Mouse (Mus musculus) limb, embryonic 15.5 days (tissue): ENCODE results near the gene Gpx3. TPM values are rescaled to one million over a fixed set of nuclear protein-coding genes. Genes with fewer than 3 reads are reported as not detected.

Source experiments
- ATAC-seq: fragments of 200-750 bp; cut with Nextera tagmentation; 2 replicates; pipeline ENCODE4 v1.8.0; 2017; ENCODE audit warnings: low read depth, moderate TSS enrichment; ENCODE audit not compliant: insufficient number of reproducible peaks, low FRiP score, low TSS enrichment
- H3K27ac ChIP-seq: fragments of 300-500 bp; sonication (generic); 2 replicates; pipeline ENCODE4 v1.5.1; 2015; ENCODE audit warnings: moderate library complexity, mild to moderate bottlenecking, inconsistent platforms
- H3K27me3 ChIP-seq: fragments of 300-500 bp; sonication (generic); 2 replicates; pipeline ENCODE4 v1.6.1; 2015; ENCODE audit warnings: inconsistent platforms
- H3K36me3 ChIP-seq: fragments of 300-500 bp; sonication (generic); 2 replicates; pipeline ENCODE4 v1.6.1; 2015; ENCODE audit warnings: inconsistent platforms
- H3K4me1 ChIP-seq: fragments of 300-500 bp; sonication (generic); 2 replicates; pipeline ENCODE4 v1.6.1; 2015; ENCODE audit warnings: inconsistent platforms
- H3K4me2 ChIP-seq: fragments of 300-500 bp; sonication (generic); 2 replicates; pipeline ENCODE4 v1.6.1; 2015; ENCODE audit warnings: mild to moderate bottlenecking, inconsistent platforms
- H3K4me3 ChIP-seq: fragments of 300-500 bp; sonication (generic); 2 replicates; pipeline ENCODE4 v1.5.1; 2015; ENCODE audit warnings: mild to moderate bottlenecking, inconsistent platforms
- H3K9ac ChIP-seq: fragments of 300-500 bp; sonication (generic); 2 replicates; pipeline ENCODE4 v1.6.1; 2015; ENCODE audit warnings: inconsistent platforms
- H3K9me3 ChIP-seq: fragments of 300-500 bp; sonication (generic); 2 replicates; pipeline ENCODE4 v1.6.1; 2016; ENCODE audit warnings: inconsistent platforms
- WGBS: fragments of 180-500 bp; shearing (Covaris S2); methylation state at CpG from one replicate; pipeline ENCODE4 v1.1.7; 2015; 5-methylcytosine and 5-hydroxymethylcytosine counted together
- polyA plus RNA-seq: library from polyadenylated mRNA; unstranded; fragments of >200 nt; fragmentation: Nextera tagmentation; extraction: Ambion mirVana; gene quantifications from 2 replicates; pipeline ENCODE4 v1.2.1, GENCODE M21; 2015

The Gpx3 gene
- polyA plus RNA-seq, 1 experiment from 2014 or later: 379 TPM

- Histone ChIP-seq H3K9ac (no peak overlapping the region), H3K4me3 (no peak overlapping the region), H3K9me3 (no peaks in the 10 kb centered on the region), H3K4me2 (no peak overlapping the region), H3K27me3 (no peaks in the 10 kb centered on the region), H3K36me3 (peaks cover 95% of the 10 kb centered on the region), H3K27ac (no peak overlapping the region), H3K4me1 (no peaks in the 10 kb centered on the region)
- 76% methylated on average over 11 of the region's 11 CpGs for WGBS
- ATAC-seq: no peak
These were observed 18.1 kb downstream of the Gpx3 start for GRCm38 (mm10) chr11:54920127-54920972.

DNA sequence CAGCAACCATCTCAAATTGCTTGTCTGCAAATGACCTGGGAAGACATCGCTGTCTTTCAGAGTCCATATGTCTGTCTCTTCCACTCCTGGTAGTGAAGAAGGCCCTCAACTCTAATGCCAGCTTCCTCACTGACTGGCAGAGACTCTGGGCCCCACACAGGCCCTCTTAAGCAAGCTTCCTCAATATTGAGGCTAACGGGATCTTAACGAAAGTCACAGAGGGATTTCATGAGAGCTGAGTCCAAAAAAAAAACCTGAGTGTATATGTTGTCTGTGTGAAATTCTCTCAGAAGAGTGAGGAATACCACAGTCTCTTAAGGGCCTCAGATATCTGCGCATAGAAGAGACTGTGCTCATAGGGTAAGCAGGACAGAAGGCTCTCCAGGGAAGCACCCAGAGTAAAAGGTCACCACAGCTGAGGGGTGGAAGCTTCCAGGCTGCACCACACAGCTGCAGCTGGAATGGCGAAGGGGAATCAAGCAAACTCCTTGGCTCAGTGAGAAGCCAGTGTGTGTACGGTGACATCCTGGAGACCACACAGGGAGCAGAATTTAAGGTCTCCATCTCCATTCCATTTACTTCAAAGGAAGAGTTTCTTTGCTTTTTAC lies 18.8 kb downstream of the Gpx3 start:
- peaks cover 95% of the 10 kb centered on the region for H3K36me3 ChIP-seq
- no peak for ATAC-seq
- H3K27me3 ChIP-seq: no peaks in the 10 kb centered on the region
- no peak overlapping the region; the same call in 1 of the 2 replicates for H3K27ac ChIP-seq
- no peak overlapping the region for H3K9ac ChIP-seq
- 76% methylated on average over 6 of the region's 6 CpGs for WGBS
- no peak overlapping the region for H3K4me3 ChIP-seq
- no peaks in the 10 kb centered on the region for H3K9me3 ChIP-seq
- H3K4me2 ChIP-seq: no peak overlapping the region
- no peaks in the 10 kb centered on the region for H3K4me1 ChIP-seq

DNA sequence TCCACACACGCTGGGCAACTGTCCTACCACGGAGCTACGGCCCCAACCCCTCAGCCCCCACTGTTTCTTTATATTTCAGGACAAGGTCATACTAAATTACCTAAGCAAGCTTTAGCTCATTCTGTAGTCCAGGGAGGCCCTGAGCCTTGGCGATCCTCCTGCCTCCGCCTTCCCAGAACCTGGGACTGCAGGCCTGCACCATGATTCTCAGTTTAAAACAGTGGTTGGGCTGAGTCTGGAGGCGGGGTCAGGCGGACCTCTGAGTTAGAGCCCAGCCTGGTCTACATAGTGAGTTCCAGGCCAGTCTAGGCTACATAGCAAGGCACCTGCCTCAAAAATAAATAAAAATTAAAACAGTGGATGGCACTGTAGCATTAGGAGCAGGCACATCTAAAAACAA lies 19.5 kb downstream of the Gpx3 start:
- H3K27ac ChIP-seq: 0 out of 2 replicates have a peak overlapping the region, but pooled peaks have one; percentile 44
- no peak overlapping the region for H3K9ac ChIP-seq
- H3K9me3 ChIP-seq: no peaks in the 10 kb centered on the region
- H3K4me2 ChIP-seq: no peak overlapping the region
- no peak overlapping the region for H3K4me3 ChIP-seq
- peaks cover 95% of the 10 kb centered on the region for H3K36me3 ChIP-seq
- WGBS: 45% methylated on average over 7 of the region's 7 CpGs
- no peak for ATAC-seq
- H3K27me3 ChIP-seq: no peaks in the 10 kb centered on the region
- no peaks in the 10 kb centered on the region for H3K4me1 ChIP-seq

DNA sequence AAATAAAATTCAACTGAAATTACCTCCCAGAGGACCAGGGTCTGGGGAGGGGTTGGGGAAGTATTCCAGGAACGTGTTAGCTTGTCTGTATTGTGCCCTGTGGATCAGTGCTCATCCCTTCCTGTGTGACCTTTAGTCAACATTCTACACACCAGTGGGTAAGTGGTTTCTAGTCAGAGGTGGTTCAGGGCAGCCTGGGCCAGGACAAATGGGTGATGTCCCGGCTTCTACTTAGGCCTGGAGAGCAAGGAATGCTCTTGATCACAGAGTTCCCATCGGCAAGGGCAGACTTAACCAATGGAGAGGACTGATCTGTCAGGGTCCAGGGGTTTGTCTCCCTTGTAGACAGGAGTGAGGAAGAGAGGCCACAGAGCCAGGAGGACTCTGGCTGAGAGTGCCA lies 20.2 kb downstream of the Gpx3 start:
- H3K9ac ChIP-seq: no peak overlapping the region
- H3K9me3 ChIP-seq: no peaks in the 10 kb centered on the region
- no peaks in the 10 kb centered on the region for H3K4me1 ChIP-seq
- no peak for ATAC-seq
- no peak overlapping the region for H3K4me3 ChIP-seq
- H3K27me3 ChIP-seq: no peaks in the 10 kb centered on the region
- 90% methylated on average over 3 of the region's 3 CpGs for WGBS
- no peak overlapping the region for H3K4me2 ChIP-seq
- no peak overlapping the region for H3K27ac ChIP-seq
- peaks cover 95% of the 10 kb centered on the region for H3K36me3 ChIP-seq

DNA sequence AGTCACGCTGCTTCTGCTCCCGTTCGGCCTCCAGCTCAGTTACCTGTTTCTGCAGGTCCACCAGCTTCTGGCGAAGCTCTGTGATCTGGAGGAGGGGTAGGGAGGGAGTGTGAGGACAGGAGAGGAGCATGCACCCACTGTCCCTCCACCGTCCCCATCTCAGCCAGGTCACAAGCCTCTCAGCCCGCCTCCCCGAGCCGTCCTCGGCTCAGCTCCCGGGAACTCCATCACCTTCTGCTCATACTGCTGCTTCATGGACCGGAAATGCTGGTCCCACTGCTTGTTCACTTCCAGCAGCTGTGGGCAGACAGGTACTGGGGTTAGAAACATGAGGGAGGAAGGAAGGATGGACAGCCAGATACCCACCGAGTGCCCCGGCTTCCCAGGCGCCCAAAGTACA lies 21.9 kb downstream of the Gpx3 start:
- no peak overlapping the region for H3K9ac ChIP-seq
- no peak overlapping the region for H3K4me2 ChIP-seq
- no peaks in the 10 kb centered on the region for H3K9me3 ChIP-seq
- H3K36me3 ChIP-seq: peaks cover 95% of the 10 kb centered on the region
- no peak overlapping the region for H3K4me3 ChIP-seq
- H3K27ac ChIP-seq: no peak overlapping the region
- no peak for ATAC-seq
- no peaks in the 10 kb centered on the region for H3K27me3 ChIP-seq
- no peaks in the 10 kb centered on the region for H3K4me1 ChIP-seq
- WGBS: 87% methylated on average over 14 of the region's 14 CpGs

GRCm38 (mm10) chr11:54927346-54928140 lies 25.3 kb downstream of the Gpx3 start:
- 86% methylated on average over 14 of the region's 14 CpGs for WGBS
- no peak for ATAC-seq

GRCm38 (mm10) chr11:54928219-54928618 lies 26.0 kb downstream of the Gpx3 start:
- 88% methylated on average over 3 of the region's 3 CpGs for WGBS
- Histone ChIP-seq H3K4me3 (no peak overlapping the region), H3K36me3 (peaks cover 96% of the 10 kb centered on the region), H3K4me1 (no peaks in the 10 kb centered on the region), H3K4me2 (no peak overlapping the region), H3K27ac (no peak overlapping the region), H3K27me3 (no peaks in the 10 kb centered on the region), H3K9me3 (no peaks in the 10 kb centered on the region), H3K9ac (no peak overlapping the region)
- no peak for ATAC-seq

More at GRCm38 (mm10) chr11:54927346-54928140, 25.3 kb downstream of the Gpx3 start:
- Histone ChIP-seq H3K4me3 (no peak overlapping the region), H3K36me3 (peaks cover 98% of the 10 kb centered on the region), H3K9me3 (no peaks in the 10 kb centered on the region), H3K27ac (no peak overlapping the region), H3K27me3 (no peaks in the 10 kb centered on the region), H3K4me2 (no peak overlapping the region), H3K9ac (no peak overlapping the region), H3K4me1 (no peaks in the 10 kb centered on the region)

GRCm38 (mm10) chr11:54928886-54929285 lies 26.6 kb downstream of the Gpx3 start:
- H3K4me3 ChIP-seq: no peak overlapping the region
- no peak for ATAC-seq
- no peak overlapping the region for H3K4me2 ChIP-seq
- no peaks in the 10 kb centered on the region for H3K4me1 ChIP-seq
- WGBS: 84% methylated on average over 7 of the region's 7 CpGs
- no peaks in the 10 kb centered on the region for H3K27me3 ChIP-seq
- H3K9ac ChIP-seq: no peak overlapping the region
- H3K27ac ChIP-seq: no peak overlapping the region
- peaks cover 96% of the 10 kb centered on the region for H3K36me3 ChIP-seq
- H3K9me3 ChIP-seq: no peaks in the 10 kb centered on the region

GRCm38 (mm10) chr11:54929290-54929689 lies 27.0 kb downstream of the Gpx3 start:
- H3K4me3 ChIP-seq: no peak overlapping the region
- ATAC-seq: no peak
- no peak overlapping the region for H3K4me2 ChIP-seq
- H3K27me3 ChIP-seq: no peaks in the 10 kb centered on the region
- no peaks in the 10 kb centered on the region for H3K9me3 ChIP-seq
- peaks cover 96% of the 10 kb centered on the region for H3K36me3 ChIP-seq
- H3K9ac ChIP-seq: no peak overlapping the region
- WGBS: 89% methylated on average over 6 of the region's 6 CpGs
- no peak overlapping the region for H3K27ac ChIP-seq
- no peaks in the 10 kb centered on the region for H3K4me1 ChIP-seq

DNA sequence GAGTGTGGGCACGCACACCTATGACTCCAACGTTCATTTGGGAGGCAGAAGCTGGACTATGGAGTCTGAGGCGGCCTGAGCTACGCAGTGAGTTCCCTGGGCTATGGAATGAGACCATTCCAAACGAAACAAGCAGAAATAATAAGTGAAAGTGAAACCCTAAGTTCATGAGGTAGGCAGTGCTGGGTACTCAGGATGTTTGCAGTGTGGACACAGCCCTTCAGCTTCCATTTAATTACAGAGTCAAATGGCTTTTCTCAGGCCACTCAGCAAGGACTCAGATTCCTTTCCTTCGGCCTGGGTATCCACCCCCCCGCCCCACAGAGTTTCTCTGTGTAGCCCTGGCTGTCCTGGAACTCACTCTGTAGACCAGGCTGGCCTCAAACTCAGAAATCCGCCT lies 27.5 kb downstream of the Gpx3 start:
- Histone ChIP-seq H3K4me1 (no peaks in the 10 kb centered on the region), H3K27me3 (no peaks in the 10 kb centered on the region), H3K9me3 (no peaks in the 10 kb centered on the region), H3K27ac (no peak overlapping the region), H3K4me3 (no peak overlapping the region), H3K4me2 (no peak overlapping the region), H3K36me3 (peaks cover 95% of the 10 kb centered on the region), H3K9ac (no peak overlapping the region)
- 87% methylated on average over 8 of the region's 8 CpGs for WGBS
- ATAC-seq: no peak

- Histone ChIP-seq H3K9ac (no peak overlapping the region), H3K4me1 (no peaks in the 10 kb centered on the region), H3K9me3 (no peaks in the 10 kb centered on the region), H3K4me3 (no peak overlapping the region), H3K36me3 (peaks cover 94% of the 10 kb centered on the region), H3K27ac (no peak overlapping the region), H3K27me3 (no peaks in the 10 kb centered on the region), H3K4me2 (no peak overlapping the region)
- WGBS: 73% methylated on average over 7 of the region's 7 CpGs
- ATAC-seq: no peak
These were observed 28.2 kb downstream of the Gpx3 start for GRCm38 (mm10) chr11:54930318-54930979.
